Mouse (Mus musculus) liver, postnatal 0 days (tissue): ENCODE measurements around the gene Spsb3.
A peak's percentile ranks its signal among the peaks of the same experiment; 100 is the strongest.

ENCODE experiments used
- CTCF ChIP-seq: sonication (generic); IDR thresholded peaks from 2 replicates; pipeline ENCODE4 v1.5.1; 2016; ENCODE audit warnings: antibody characterized with exemption, low read depth
- EP300 ChIP-seq: IDR thresholded peaks from 2 replicates; pipeline ENCODE4 v1.6.1; 2016; ENCODE audit warnings: antibody characterized with exemption, low read depth, mild to moderate bottlenecking

DNA sequence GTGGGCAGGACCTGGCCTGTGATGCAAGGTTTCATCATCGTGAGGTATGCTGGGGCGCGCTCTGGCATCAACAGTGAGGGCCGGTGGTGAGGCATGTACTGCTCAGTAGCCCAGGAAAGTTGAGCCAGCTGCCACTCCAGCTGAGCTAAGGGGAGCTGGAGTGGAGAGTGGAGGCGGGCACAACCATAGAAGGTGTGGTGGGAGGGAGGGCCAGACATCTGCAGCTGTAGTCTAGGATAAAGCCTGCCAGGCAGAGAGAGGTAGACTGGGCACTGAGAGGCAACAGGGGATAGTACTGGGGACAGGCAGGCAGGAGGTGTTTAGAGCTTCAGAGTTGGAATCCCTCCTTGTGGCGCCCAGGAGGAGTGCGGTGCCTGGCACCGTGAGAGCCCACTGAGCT is 26.4 kb upstream of the Spsb3 start:
- TF ChIP-seq CTCF (peak; percentile 22; the same call in 1 of the 2 replicates), EP300 (no peak)
